Mouse (Mus musculus): ENCODE results near the gene Susd4.

The Susd4 gene

DNA sequence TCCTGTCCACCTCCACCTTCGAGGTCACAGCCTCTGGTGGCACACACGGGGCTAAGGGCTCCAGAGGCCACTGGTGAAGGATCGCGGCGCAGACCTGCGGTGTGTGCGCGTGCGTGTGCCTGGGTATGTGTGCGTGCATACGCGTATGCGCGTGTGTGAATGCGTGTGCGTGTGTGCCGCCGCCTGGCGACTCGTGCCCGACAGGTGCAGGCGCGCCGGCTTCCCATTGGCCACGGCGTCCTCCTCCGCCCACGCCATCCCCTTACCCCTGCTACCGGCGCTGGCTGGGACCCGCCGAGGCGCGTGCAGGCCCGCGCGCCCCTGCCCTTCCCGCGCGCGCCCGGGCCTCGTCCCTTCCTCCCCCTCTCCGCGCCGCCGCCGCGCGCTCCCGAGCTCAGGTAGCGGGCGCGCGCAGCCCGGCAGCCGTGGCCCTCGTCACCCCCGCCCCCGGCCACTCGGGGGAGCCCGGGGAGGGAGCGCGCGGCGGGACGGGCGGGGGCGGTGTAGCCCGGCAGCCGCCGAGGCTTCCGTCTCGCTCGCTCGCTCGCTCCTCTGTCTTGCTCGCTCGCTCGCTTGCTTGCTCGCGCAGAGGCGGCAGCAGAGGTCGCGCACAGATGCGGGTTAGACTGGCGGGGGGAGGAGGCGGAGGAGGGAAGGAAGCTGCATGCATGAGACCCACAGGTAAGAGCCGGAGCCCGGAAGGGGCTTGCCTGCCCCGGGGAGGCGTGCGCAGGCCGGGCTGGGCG is at the start of gene Susd4:
Gene Susd4, plus strand, starts transcription at position 145 of the 746 bp plus-strand sequence.
- in situ Hi-C loops (cut with MboI, MseI), result no loop called here

DNA sequence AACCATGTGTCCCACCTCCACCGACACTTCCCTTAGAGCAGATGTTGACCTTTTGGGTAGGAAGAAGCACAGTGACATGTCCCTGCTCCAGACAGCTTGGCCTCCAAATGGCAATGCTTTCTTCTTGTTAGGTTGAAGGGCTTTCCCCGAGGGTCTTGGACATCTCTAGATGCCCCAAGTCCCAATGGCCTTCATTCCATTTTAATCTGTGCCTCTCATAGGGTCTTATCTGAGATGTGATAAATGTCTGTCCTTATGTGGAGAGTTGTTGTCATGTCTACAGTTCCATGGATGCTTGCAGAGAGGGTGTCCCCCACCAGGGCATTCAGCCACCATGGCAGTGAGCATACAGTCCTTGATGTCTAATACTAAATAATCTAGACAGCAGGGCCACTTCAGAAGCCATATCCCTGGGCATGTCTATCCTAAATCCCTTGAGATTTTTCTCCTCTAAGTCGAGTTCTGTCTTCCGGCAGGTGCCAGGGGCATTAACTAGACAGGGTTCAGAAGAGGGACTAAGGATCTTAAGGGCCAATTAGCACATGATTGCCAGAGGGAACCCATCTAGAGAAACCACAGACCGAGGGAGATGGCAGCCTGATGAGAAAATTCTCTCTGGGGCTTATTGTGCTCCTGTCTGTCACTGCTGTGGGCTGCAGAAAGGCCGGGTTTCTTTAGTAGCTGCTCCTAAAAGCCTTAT is 49.3 kb upstream of the Susd4 start:
- in situ Hi-C loops (cut with MboI, MseI), result no loop called here

DNA sequence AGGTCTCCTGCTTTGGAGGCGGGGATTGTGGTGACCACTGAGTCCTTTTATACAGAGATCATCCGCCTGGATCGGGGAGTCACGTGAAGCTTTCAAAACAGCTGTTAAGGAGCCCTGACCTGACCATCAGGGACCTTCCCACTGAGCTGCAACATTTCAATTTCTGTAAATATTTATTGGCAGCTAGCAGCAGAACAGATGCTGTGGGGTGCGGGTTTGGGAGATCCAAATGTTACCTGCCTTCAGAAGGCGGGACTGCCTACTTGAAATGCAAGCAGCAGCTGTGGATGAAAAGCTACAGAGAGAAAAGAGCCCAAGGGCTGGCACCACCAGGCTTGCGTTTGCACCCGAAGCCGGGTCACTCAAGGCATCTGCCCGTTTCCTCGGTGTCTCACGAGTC is 36.1 kb upstream of the Susd4 start:
- in situ Hi-C loops (cut with MboI, MseI), result loop anchor here in 1 of 2 experiments (5.0 kb wide), 1 partner anchor 95 kb away; no protein-coding TSS in a partner anchor

DNA sequence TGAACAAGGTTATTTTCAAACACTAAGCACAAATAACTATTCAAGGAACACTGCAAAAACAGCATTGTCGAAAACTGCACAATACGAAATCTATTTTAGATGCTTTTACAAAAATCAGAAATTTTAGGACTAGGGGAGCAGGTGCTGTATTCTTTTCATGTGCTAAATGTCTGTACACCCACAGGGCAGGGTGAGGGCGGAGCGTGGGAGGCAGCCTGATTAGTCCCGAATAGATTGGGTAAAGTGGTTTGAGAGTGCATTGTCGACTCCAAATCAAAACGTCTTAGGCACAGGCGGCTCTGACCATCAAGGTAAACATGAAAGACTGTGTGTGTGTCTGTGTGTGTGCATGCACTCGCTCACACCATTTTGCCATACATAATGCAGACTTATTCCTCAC is 34.7 kb upstream of the Susd4 start:
- in situ Hi-C loops (cut with MboI, MseI), result loop anchor here in 1 of 2 experiments (5.0 kb wide), 1 partner anchor 93 kb away; no protein-coding TSS in a partner anchor

DNA sequence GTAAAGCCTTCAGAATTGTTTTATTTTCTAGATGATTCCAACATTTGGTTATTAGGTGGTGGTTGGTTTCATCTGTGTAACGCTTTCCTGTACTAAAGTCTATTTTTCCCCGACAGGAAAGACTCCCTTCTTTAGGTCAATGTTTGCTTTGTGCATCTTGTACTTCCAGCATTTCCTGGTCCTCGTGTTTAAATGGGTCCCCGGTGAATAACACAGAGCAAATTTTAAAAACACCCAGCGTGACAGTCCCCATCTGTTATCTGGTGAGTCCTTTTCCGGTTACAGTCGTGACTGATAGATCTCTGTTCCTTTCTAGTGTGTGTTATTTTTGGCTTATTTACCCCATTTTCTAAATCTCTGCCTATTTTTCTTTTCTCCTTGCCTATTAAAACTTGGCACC is 31.0 kb upstream of the Susd4 start:
- in situ Hi-C loops (cut with MboI, MseI), result no loop called here

DNA sequence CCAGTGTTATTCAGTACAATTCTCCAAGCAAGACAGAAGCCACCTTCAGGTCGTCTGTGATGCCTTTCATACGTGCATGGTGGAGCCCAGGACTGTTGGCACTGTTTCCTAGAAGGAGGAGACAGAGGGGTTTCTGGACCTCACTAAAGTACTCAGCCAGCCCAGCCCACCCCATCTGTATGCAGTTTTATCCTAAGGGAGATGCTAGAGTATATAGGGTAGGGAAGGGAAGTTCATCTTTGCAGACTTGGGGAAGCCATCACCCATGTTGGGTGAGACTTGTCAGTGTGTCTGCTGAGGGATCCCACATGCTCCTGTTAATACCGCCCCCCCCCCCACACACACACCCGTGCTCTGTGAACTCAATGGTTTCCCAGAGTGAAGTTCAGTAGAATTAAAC is 27.8 kb upstream of the Susd4 start:
- in situ Hi-C loops (cut with MboI, MseI), result no loop called here

DNA sequence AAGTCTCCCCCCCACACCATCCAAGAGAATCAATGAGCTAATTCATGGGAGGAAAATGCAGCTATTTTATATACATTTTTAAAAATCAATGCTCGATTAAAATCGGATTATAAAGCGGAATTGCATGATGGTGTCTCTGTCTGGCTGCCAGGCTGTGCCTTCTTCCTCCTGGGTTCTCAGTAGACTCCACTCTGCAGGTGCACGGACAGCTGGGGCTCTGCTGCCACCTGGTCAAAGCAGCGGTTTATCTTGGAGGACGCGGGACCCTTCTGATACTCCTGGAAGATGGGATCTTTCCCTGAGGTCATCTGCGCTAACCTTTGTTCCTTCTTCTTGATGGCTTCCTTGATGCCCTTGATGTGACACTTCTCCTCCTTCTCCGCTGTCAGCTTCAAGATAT is 16.6 kb upstream of the Susd4 start:
- in situ Hi-C loops (cut with MboI, MseI), result no loop called here

DNA sequence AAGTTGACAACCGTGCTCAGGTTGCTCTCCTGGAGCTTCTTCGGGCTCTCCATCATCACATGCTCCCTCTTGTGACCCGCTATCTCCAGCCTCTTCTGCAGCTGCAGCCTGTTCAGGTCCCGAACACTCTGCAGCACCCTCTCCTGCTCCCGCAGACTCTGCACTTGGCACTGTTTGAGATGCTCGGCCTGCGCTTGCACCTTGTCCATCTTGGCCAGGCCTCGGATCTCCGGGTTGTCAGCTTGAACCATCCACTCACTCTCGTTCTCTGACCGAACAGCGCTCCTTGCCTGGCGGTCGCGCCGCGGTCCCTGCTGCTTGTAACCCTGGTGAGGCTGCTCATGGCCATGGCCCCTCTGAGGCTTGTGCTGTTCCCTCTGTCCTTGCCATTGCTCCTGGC is 15.8 kb upstream of the Susd4 start:
- in situ Hi-C loops (cut with MboI, MseI), result no loop called here

DNA sequence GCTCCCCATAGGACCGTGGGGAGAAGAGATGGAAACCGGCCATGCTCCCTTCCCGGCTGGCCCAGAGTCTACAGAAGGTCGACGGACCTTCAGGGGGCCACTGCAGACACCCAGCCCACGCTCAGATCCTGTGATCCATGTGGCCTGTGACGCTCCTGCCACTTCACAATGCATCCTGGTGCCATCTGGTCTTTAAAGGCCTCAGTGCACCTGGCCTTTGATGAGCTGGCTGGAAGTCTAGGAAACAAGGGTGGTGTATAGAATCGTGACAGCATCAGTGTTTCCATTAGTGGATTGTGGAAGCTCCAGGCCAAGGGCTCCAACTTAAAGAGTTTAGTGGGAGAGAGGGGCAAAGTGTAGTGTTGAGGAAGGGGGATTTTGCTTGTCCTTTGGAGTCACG is 14.6 kb upstream of the Susd4 start, which contains the start of gene Ccdc185:
Gene Ccdc185, minus strand, starts transcription at position 101 of the 400 bp plus-strand sequence.
- in situ Hi-C loops (cut with MboI, MseI), result no loop called here

DNA sequence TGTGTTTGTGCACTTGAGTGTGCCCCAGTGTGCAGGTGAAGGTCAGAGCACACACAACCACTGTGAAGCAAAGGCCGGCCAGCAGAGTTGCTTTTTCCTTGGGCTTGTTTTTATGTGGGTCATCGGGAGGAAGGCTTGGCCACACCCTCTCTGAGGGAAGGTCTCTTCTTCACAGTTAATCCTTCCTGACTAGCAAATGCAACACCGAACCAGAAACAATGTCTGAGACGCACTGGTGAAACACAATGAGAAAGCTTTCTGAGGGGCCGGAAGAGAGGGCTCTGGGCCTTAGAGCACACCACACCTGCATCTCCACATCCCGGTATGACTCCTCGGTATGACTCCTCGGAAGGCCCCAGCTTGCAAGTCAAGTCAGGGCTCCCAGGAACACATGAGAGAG is 12.4 kb upstream of the Susd4 start:
- in situ Hi-C loops (cut with MboI, MseI), result no loop called here

DNA sequence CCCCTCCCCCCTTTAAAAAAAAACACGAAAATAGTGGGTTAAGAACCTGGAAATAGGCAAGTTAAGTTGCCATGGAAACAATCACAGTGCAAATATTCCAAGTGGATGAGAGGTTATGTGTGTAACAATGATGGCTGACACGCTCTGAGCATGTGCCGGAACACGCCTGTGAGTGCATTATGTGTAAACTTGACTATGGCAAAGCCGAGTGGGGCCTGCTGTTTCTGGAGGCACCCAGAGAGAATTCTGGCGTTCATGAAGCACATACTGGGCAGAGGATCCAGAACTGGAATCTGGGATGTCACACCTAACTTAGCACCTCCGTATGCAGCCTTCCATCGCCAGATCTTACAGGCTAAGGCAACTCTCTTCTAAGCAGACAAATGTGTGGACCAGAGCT is 10.0 kb upstream of the Susd4 start:
- in situ Hi-C loops (cut with MboI, MseI), result no loop called here

DNA sequence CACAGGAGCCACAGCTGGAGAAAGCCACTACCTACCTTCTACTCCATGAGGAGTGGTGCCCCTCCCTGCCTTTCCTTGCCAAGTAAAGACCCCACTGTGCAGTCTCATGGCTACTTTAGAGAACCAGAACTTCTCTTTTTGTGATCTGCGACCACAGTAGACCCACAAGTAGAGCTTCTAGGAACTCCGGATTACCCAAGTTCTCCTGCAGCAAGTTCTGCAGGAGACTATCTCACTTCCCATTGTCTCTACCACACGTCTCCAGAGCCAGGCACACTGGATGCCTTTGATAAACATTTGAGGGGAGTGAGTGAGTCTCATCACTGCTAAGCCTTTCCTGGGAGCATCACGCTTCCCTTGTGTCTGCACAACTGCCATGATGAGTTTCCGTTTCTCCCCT is 8.8 kb upstream of the Susd4 start:
- in situ Hi-C loops (cut with MboI, MseI), result no loop called here

DNA sequence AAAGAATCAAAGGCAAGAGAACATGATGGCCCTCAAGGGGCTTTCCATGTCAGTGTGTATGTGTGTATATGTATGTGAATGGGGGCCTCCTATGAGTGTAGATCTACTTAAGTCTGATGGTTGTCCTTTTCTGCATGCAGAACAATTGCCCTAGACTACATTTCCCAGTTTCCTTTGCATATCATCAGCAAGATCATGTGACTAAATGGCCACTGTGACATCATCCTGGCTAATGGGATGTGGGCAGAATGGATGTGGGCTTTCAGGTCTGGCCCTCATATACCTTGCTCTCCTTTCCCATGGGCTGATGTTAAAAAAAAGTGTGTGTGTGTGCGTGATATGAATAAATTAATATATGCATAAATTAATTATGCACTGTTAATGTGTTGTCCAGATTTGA is 4.9 kb upstream of the Susd4 start:
- in situ Hi-C loops (cut with MboI, MseI), result no loop called here

DNA sequence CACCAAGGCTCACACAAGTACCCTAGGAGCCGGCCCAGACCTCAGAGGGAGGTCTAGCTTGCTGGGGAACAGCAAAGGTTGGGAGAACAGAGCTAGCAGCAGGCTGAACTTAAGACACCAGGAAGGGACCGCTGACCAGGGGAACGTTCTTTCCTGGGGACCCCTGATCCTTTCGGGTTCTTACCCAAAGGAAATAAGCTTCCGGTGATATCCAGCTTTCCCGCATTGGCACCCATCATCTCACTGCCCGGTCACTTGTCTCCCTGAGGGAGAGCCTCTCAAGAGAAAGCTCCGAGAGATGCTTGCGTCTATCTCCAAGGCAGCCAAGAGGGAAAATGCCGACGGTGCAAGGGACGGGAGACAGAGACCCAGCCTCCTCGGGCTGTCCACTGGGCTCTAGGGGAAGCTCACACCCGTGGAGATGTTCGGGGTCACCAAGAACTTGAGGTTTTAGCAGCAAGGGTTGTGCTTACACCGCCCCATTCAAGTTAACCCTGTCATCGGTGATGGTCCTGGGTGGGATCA is 407 bp upstream of the Susd4 start:
- in situ Hi-C loops (cut with MboI, MseI), result no loop called here

DNA sequence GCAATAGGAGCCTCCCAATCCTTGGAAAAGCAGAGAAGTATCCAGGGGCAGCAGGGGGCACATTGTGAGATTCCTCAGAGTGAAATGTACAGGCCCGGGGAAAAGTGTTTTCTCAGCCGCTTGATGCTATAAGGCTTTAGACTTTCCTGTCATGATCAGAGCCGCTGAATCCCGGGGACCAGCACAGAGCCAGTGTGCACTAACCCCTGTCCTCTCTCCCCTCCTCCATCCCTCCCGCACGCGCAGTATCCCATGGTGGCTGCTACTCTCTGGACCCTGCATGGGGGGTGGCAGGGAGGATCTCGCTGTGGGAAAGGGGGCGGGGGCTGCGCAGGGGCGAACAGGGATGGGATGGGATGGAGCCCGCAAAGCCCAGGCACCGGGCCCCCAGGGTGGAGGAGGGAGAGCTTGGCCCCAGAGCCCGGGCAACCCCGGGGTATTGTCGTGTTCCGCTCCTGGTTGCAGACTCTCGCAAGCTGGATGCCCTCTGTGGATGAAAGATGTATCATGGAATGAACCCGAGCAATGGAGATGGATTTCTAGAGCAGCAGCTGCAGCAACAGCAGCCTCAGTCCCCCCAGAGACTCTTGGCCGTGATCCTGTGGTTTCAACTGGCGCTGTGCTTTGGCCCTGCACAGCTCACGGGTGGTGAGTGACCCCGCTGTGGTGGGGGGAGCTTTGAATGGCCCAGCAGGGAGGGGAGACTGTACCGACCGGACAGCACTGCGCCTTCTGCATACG is 1.1 kb downstream of the Susd4 start:
- in situ Hi-C loops (cut with MboI, MseI), result no loop called here

DNA sequence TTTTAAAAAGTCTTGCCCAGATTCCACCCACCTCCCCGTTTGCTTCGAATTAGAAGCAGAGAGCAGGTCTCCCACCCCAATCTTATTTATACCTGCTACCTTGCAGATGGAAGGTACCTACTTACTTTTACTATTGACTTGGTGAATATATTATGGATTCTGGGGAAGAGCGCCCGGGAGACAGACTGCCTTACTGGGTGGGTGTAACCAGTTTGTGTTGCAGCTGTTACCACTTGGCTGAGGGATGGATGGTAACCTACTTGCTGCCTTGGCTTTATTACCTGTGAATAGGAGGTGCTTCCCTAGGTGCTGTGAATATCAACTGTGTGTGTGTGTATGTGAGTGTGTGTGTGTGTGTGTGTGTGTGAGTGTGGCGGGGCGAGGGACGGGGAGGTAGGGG is 11.9 kb downstream of the Susd4 start:
- in situ Hi-C loops (cut with MboI, MseI), result loop anchor here in 1 of 2 experiments (10.0 kb wide), 1 partner anchor 1461 kb away; no protein-coding TSS in a partner anchor

DNA sequence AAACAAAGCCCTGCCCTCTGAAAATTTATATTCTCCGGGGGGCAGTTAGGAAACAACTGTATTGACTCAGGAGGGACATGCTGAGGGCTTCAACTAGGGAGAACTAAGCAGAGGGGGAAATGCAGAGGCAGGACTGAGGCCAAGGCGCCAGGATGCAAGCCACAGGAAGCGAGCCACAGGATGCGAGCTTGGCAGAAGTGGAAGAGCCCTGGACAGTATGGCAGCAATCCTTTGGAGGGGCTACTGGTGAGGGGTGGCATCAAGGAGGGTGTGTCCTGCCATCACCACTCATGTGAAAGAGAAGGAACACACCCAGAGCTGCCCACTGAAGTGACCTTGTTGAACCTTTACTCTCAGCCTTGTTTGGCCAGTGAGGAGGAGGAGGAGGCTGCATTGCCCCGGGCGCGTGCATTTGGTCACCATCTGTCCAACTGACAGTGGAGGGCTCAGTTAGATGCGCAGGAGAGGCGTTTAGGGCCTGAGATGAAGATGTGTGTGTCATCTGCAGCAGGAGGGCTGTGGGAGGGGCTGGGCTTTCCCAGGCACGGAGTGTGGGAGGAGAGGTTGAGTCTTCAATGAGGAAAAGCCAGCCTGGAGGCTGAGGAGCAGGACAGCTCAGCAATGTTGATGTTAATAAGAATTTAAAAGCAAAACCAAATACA is 13.2 kb downstream of the Susd4 start:
- in situ Hi-C loops (cut with MboI, MseI), result loop anchor here in 1 of 2 experiments (10.0 kb wide), 1 partner anchor 1462 kb away; no protein-coding TSS in a partner anchor

DNA sequence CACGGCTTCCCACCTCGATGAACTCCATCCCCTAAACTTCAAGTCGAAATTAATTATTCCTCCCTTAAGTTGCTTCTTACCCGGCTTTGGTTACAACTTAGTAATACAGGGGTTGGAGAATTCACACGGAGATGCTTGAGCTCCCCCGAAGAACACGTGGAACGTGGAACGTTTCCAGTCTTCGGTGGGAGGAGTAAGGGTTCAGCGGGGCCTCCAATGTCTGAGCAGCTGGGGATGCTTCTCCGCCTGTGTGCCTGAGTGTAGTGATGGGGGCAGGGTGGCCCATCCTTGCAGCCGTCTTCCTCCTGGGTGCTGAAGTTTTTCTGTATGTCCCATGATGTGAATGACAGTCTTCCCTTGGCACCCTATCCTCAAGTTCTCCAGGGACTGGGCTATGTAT is 14.6 kb downstream of the Susd4 start:
- in situ Hi-C loops (cut with MboI, MseI), result loop anchor here in 1 of 2 experiments (10.0 kb wide), 1 partner anchor 1463 kb away; no protein-coding TSS in a partner anchor

DNA sequence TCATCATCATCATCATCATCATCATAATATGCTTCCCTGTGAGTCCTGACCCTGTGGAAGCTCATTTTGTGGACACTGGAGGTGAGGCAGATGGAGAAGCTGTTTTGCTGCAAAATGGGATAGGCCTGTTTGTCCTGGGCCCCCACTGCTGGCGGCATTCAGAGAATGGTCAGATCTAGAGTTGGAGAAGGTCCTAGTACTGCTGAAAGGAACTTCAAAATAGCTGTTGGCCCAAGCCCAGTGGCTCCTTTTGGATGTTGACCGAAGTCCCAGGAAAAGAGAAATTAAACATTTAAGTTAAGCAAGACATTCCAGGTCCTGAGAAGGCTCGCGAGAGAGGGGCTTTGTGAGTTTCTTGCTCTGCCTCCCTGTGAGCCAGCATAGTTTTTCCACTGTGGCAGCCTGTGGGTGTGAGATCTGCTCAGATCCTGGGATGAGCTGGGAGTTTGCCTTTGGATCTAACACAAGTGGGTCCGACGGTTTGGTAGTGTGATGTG is 15.4 kb downstream of the Susd4 start:
- in situ Hi-C loops (cut with MboI, MseI), result loop anchor here in 1 of 2 experiments (10.0 kb wide), 1 partner anchor 1464 kb away; no protein-coding TSS in a partner anchor

DNA sequence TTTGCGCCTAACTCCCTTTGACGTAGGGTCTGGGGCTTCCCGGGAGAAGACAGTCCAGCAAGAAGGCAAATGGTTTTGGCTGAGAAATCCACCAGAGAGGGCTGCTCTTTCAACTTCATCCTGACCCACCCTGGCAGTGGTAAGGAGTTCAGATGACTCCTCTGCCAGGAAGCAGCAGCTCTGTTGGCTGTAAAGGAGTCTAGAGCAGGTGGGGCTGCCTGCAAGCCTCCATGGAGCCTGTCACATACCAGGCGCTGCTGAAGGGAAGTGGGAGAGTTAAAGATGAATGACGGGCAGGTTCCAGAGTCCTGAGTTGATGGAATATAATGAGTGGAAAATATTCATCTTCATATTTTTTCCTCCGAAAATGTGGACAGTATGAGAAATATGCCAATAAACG is 20.1 kb downstream of the Susd4 start:
- in situ Hi-C loops (cut with MboI, MseI), result no loop called here

DNA sequence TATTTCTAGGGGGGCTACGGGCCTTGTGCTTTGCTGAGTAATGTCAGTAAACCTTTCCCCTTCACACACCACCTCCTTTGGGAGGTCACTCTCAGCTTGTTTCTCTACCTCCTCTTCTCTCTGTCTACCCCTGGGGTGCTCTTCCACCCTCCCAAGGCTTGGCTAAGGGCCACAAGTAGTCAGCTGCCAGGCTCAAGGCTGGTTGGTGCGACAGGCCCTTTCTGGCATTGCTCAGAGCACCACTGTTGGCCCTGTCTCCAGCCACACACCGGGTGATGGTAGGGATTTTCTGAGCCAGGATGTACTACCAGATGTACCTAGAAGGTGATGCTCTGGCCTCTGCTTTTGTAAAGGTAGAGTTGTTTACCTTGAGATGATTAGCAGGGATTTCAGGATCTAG is 21.1 kb downstream of the Susd4 start:
- in situ Hi-C loops (cut with MboI, MseI), result no loop called here

All from T-helper 17 cell (primary cell).